10 mouse cellular contexts compared by ENCODE assay signal in the genomic region with DNA sequence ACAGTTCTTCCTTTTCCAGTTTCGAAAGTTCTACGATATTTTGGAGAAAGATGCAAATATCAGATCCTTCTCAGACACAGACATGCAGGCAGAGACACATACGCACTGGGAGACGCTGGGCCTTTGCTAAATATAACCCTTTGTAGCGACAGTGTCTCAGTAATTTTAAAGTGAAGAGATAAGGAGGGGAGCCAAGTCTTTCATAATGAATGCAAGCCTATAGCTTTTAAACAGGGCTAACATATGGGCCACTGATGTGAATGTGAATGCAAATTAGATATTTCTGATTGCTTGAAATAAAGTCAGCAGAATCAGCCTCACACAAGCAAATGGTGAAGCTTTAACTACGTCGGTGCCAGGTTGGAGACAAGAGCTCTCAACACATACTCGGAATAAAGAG. TPM values are rescaled to one million over a fixed set of nuclear protein-coding genes. Genes with fewer than 3 reads are reported as not detected.
DNase-seq lines count a peak whose midpoint lies in the region; ATAC-seq lines count a peak whose summit lies in the region.
"Had no signal": no experiment of that assay in that cellular context is flagged by ENCODE, and none has a peak within 500 bp of the region (broad histone marks: within the 10 kb centered on the region; RNA-seq: fewer than 3 reads in every experiment).

No protein-coding gene starts in this region.

- peaks cover 6% of the 10 kb centered on the region for H3K4me1 ChIP-seq in intestine, embryonic 14.5 days (replicated peaks; ENCODE audit: control insufficient read depth, insufficient read depth, low read length)
- peaks cover 9% of the 10 kb centered on the region; the same call in 1 of the 2 replicates for H3K4me1 ChIP-seq in intestine, embryonic 16.5 days (ENCODE audit: control insufficient read depth, insufficient read depth, low read length)
- peaks cover 9% of the 10 kb centered on the region for H3K4me1 ChIP-seq in embryonic facial prominence, embryonic 13.5 days
- H3K4me1 ChIP-seq in hindbrain, embryonic 13.5 days (replicated peaks): peaks cover 20% of the 10 kb centered on the region
- peaks cover 21% of the 10 kb centered on the region for H3K4me1 ChIP-seq in neural tube, embryonic 12.5 days
- H3K4me1 ChIP-seq: liver, embryonic 15.5 days had no signal

- peak overlapping the region; percentile 11; the same call in 1 of the 2 replicates for H3K4me2 ChIP-seq in intestine, embryonic 14.5 days (ENCODE audit: low read length)
- H3K4me2 ChIP-seq in intestine, embryonic 16.5 days (ENCODE audit: low read depth, low read length): no peak overlapping the region
- H3K4me2 ChIP-seq in embryonic facial prominence, embryonic 13.5 days: no peak overlapping the region
- H3K4me2 ChIP-seq in hindbrain, embryonic 13.5 days: 0 out of 2 replicates have a peak overlapping the region, but pooled peaks have one; percentile 1
- peak overlapping the region; percentile 6; the same call in 1 of the 2 replicates for H3K4me2 ChIP-seq in neural tube, embryonic 12.5 days (replicated peaks)
- H3K4me2 ChIP-seq: liver, embryonic 15.5 days had no signal

- 51% methylated on average over 8 of the region's 8 CpGs for WGBS in intestine, embryonic 14.5 days
- WGBS in intestine, embryonic 16.5 days: 51% methylated on average over 8 of the region's 8 CpGs
- 47% methylated on average over 8 of the region's 8 CpGs for WGBS in embryonic facial prominence, embryonic 13.5 days
- WGBS in hindbrain, embryonic 13.5 days: 35% methylated on average over 8 of the region's 8 CpGs
- WGBS in neural tube, embryonic 12.5 days: 51% methylated on average over 8 of the region's 8 CpGs

- DNase-seq in intestine, embryonic 14.5 days (ENCODE audit: low spot score): no peak
- DNase-seq in lung, postnatal 10 days: no peak
- no peak for DNase-seq in kidney, adult 8-10 months
- DNase-seq: adrenal gland, adult 2 months had no signal

- ATAC-seq in intestine, embryonic 14.5 days (replicated peaks; ENCODE audit: low FRiP score, low TSS enrichment, low read depth): peak; percentile 29; the same call in 1 of the 2 replicates
- no peak; the same call in 1 of the 2 replicates for ATAC-seq in intestine, embryonic 16.5 days
- no peak for ATAC-seq in embryonic facial prominence, embryonic 13.5 days (ENCODE audit: insufficient number of reproducible peaks, insufficient read depth, low FRiP score, low TSS enrichment, low read depth)
- peak; percentile 60 for ATAC-seq in hindbrain, embryonic 13.5 days (ENCODE audit: low FRiP score)
- ATAC-seq in neural tube, embryonic 12.5 days (ENCODE audit: low FRiP score, low read depth): peak; percentile 49
- ATAC-seq in inflammation-experienced regulatory T-cells, adult 6 months: no peak

- no peaks in the 10 kb centered on the region for H3K36me3 ChIP-seq in intestine, embryonic 14.5 days (ENCODE audit: control insufficient read depth, insufficient read depth, low read length)
- no peaks in the 10 kb centered on the region for H3K36me3 ChIP-seq in intestine, embryonic 16.5 days (ENCODE audit: control insufficient read depth, insufficient read depth, low read length)
- no peaks in the 10 kb centered on the region for H3K36me3 ChIP-seq in embryonic facial prominence, embryonic 13.5 days
- no peaks in the 10 kb centered on the region for H3K36me3 ChIP-seq in hindbrain, embryonic 13.5 days
- H3K36me3 ChIP-seq in neural tube, embryonic 12.5 days: no peaks in the 10 kb centered on the region
- H3K36me3 ChIP-seq: liver, embryonic 15.5 days had no signal

- no peak overlapping the region for H3K4me3 ChIP-seq in intestine, embryonic 14.5 days (ENCODE audit: low read depth, low read length)
- no peak overlapping the region for H3K4me3 ChIP-seq in intestine, embryonic 16.5 days (ENCODE audit: low read length)
- H3K4me3 ChIP-seq in embryonic facial prominence, embryonic 13.5 days: no peak overlapping the region
- H3K4me3 ChIP-seq in hindbrain, embryonic 13.5 days: no peak overlapping the region
- no peak overlapping the region for H3K4me3 ChIP-seq in neural tube, embryonic 12.5 days
- H3K4me3 ChIP-seq: liver, embryonic 15.5 days had no signal

- peak overlapping the region; percentile 52; the same call in 1 of the 2 replicates for H3K27ac ChIP-seq in intestine, embryonic 14.5 days (ENCODE audit: low read depth)
- no peak overlapping the region for H3K27ac ChIP-seq in intestine, embryonic 16.5 days (ENCODE audit: low read length)
- H3K27ac ChIP-seq in embryonic facial prominence, embryonic 13.5 days: 0 out of 2 replicates have a peak overlapping the region, but pooled peaks have one; percentile 4
- H3K27ac ChIP-seq in hindbrain, embryonic 13.5 days: peak overlapping the region; percentile 91
- peak overlapping the region; percentile 77 for H3K27ac ChIP-seq in neural tube, embryonic 12.5 days
- H3K27ac ChIP-seq: liver, embryonic 15.5 days had no signal

- no peak overlapping the region for H3K9ac ChIP-seq in intestine, embryonic 14.5 days (ENCODE audit: low read length)
- H3K9ac ChIP-seq in intestine, embryonic 16.5 days (ENCODE audit: low read depth, low read length): no peak overlapping the region
- no peak overlapping the region for H3K9ac ChIP-seq in embryonic facial prominence, embryonic 13.5 days
- H3K9ac ChIP-seq in hindbrain, embryonic 13.5 days: no peak overlapping the region
- no peak overlapping the region for H3K9ac ChIP-seq in neural tube, embryonic 12.5 days
- H3K9ac ChIP-seq: liver, embryonic 15.5 days had no signal

- no peaks in the 10 kb centered on the region for H3K27me3 ChIP-seq in intestine, embryonic 14.5 days (replicated peaks; ENCODE audit: control insufficient read depth, insufficient read depth, low read length)
- H3K27me3 ChIP-seq in intestine, embryonic 16.5 days (replicated peaks; ENCODE audit: control insufficient read depth, insufficient read depth, low read length): no peaks in the 10 kb centered on the region
- no peaks in the 10 kb centered on the region for H3K27me3 ChIP-seq in embryonic facial prominence, embryonic 13.5 days
- H3K27me3 ChIP-seq in hindbrain, embryonic 13.5 days: no peaks in the 10 kb centered on the region
- H3K27me3 ChIP-seq in neural tube, embryonic 12.5 days (replicated peaks): no peaks in the 10 kb centered on the region
- H3K27me3 ChIP-seq: liver, embryonic 15.5 days had no signal

- no peaks in the 10 kb centered on the region for H3K9me3 ChIP-seq in intestine, embryonic 14.5 days (ENCODE audit: control insufficient read depth, low read length)
- H3K9me3 ChIP-seq in intestine, embryonic 16.5 days (ENCODE audit: control insufficient read depth, low read length): no peaks in the 10 kb centered on the region
- H3K9me3 ChIP-seq in embryonic facial prominence, embryonic 13.5 days: no peaks in the 10 kb centered on the region
- H3K9me3 ChIP-seq in hindbrain, embryonic 13.5 days: no peaks in the 10 kb centered on the region
- no peaks in the 10 kb centered on the region for H3K9me3 ChIP-seq in neural tube, embryonic 12.5 days
- H3K9me3 ChIP-seq: liver, embryonic 15.5 days had no signal

RNA-seq across cellular contexts. Expression of gene Itprid1, which starts 44.2 kb away (rescaled TPM):
- not detected in 2 replicates for polyA plus RNA-seq in intestine, embryonic 14.5 days (2014; fragmentation: Nextera tagmentation; extraction: Ambion mirVana)
- not detected in 2 replicates for polyA plus RNA-seq in intestine, embryonic 16.5 days (2015; fragmentation: Nextera tagmentation; extraction: Ambion mirVana)
- 0.31 and 0.54 TPM in 2 replicates for polyA plus RNA-seq in embryonic facial prominence, embryonic 13.5 days (2015; fragmentation: Nextera tagmentation; extraction: Ambion mirVana)
- polyA plus RNA-seq in hindbrain, embryonic 13.5 days (2015; fragmentation: Nextera tagmentation; extraction: Ambion mirVana): 0.05 TPM in 1 of 2 replicates, not detected in the other
- not detected in 2 replicates for polyA plus RNA-seq in neural tube, embryonic 12.5 days (2016; fragmentation: Nextera tagmentation; extraction: Ambion mirVana)
- polyA plus RNA-seq in inflammation-experienced regulatory T-cells, adult 6 months (2017; shearing (Covaris generic)): not detected
- polyA plus RNA-seq: adrenal gland, adult 2 months; liver, embryonic 15.5 days had no signal

Comparison
In these comparisons a context has a peak if more than half of its experiments do, and no peak if none do; other contexts are left out.
1. ATAC-seq: peak in intestine, embryonic 14.5 days (single experiment), hindbrain, embryonic 13.5 days (single experiment) and neural tube, embryonic 12.5 days (single experiment); none in intestine, embryonic 16.5 days (single experiment), embryonic facial prominence, embryonic 13.5 days (single experiment) and inflammation-experienced regulatory T-cells, adult 6 months (single experiment).
2. H3K4me2 ChIP-seq: peak in intestine, embryonic 14.5 days (single experiment), hindbrain, embryonic 13.5 days (single experiment) and neural tube, embryonic 12.5 days (single experiment); none in intestine, embryonic 16.5 days (single experiment) and embryonic facial prominence, embryonic 13.5 days (single experiment).